Mouse (Mus musculus): Measurements from ENCODE around the gene C87436. TPM values are rescaled to one million over a fixed set of nuclear protein-coding genes. Genes with fewer than 3 reads are reported as not detected.

C87436 gene
- total RNA-seq, 2 experiments from 2014 or later = 10.4 to 11.2 TPM

- no peak for DNase-seq
These were observed 6.6 kb upstream of the C87436 start for GRCm38 (mm10) chr6:86431531-86431930.

GRCm38 (mm10) chr6:86433696-86434095, 4.5 kb upstream of the C87436 start:
- no peak for DNase-seq

DNA sequence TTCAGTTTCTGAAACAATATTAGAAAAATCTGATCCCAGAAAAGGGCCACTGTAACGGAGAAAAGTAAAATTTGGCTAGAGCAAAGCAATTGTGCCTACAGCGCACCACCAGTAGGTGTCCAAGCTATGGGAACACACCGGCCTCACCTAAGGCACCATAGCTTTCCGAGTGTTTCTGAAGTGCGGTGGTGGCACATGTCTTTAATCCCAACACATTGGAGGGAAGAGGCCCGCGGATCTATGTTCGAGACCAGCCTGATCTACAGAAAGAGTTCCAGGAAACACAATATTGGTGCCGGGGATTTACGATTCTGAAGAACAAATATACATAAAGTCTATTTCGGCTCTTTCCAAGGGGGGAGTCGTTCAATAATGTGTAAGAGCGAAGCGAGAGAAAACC, 463 bp upstream of the C87436 start:
- DNase-seq = peak; percentile 62

- DNase-seq = no peak
These were observed 934 bp downstream of the C87436 start for GRCm38 (mm10) chr6:86439119-86439496.

GRCm38 (mm10) chr6:86439531-86439930, 1.4 kb downstream of the C87436 start:
- no peak for DNase-seq

DNA sequence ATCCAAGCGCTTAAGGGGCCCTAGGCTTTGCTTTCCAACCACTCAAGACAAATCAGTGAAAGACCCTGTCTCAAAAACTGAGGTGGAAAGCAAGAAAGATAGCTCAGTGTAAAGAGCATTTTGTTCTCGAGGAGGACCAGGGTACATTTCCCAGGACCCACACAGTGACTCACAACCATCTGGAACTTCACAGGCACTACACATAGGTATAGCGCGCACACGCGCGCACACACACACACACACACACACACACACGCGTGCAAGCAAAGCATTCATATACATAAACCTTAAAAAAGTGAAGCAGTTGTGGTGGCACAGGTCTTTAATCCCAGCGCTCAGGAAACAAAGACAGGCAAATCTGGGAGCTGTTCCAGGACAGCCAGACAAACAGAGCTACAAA, 3.4 kb downstream of the C87436 start:
- no peak for DNase-seq

DNA sequence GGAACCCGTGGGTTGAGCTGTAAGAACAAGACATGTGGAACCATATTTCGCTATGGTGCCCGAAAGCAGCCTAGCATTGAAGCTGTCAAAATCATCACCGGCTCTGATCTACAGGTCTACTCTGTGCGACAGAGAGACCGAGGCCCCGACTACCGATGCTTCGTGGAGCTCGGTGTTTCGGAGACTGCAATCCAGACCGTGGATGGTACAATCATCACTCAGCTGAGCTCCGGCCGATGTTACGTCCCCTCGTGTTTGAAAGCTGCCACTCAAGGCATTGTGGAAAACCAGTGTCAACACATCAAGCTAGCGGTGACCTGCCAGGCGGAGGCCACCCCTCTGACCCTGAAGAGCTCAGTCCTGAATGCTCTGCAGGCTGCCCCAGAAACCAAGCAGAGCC, 7.4 kb downstream of the C87436 start:
- DNase-seq = no peak

DNA sequence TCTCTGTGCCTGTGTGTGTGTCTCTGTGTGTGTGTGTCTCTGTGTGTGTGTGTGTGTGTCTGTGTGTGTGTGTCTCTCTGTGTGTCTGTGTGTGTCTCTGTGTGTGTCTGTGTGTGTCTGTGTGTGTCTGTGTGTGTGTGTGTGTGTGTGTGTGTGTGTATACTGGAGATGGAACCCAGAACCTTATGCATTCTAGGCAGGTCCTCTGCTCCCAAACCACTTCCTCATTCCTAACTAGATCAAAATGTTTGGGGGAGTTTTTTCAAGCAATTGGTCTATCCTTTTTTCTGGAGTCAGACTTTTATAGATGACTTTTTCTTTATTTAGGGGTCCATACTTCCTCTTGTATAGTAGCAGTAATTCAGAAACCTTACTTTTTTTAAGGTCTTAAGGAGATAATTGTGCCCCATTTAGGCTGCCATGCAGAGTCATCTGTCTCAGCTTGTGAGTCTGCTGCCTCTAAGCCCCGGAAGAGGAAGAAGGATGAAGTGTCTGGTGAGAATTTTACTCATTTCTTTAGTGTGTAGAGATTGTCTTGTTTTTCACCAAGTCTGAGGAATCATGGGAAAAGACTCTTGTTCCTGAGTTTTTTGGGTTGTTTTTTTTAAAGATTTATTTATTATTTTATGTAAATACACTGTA, 8.9 kb downstream of the C87436 start:
- DNase-seq = no peak

GRCm38 (mm10) chr6:86456727-86457126, 18.6 kb downstream of the C87436 start:
- DNase-seq = no peak

DNA sequence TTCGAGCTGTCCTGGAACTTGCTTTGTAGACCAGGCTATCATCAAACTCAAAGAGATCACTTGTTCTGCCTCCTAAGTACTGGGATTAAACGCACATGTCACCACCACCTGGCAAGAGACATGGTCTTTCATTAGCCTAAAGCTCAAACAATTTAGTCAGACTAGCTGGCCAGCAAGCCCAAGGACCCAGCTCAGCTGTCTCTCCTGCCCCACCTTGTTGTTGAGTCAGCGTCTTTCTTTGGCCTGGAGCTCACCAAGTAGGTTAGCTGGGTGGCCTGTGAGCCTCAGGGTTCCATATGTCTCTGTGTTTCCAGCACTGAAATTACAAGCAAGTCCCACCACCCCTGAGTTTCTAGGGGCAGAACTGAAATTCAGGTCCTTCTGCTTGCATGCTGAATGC, 24.9 kb downstream of the C87436 start:
- no peak for DNase-seq

DNA sequence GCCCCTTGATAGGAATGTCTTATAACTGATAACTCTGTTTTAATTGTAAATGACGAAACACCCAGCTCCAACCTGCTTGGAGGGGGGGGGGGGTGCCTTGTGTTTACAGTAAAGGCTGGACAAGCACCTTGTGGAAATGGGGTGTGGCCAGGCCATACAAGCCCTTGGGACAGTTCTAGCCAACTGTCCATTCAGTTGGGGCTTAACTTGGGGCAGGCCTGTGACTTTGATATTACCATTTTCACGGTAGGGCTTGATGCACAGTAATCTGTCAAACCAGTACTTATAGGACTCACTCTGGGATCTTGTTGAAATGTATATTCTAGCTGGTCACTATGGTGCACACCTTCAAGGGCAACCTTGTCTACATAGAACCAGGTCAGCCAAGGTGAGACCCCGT, 33.1 kb downstream of the C87436 start:
- DNase-seq = no peak

- DNase-seq = no peak
These were observed 33.6 kb downstream of the C87436 start for GRCm38 (mm10) chr6:86471760-86472099.

GRCm38 (mm10) chr6:86472100-86472955, 34.2 kb downstream of the C87436 start:
- peak; percentile 100 for DNase-seq

- peak; percentile 46 for DNase-seq
These were observed 34.9 kb downstream of the C87436 start for GRCm38 (mm10) chr6:86473077-86473476.

DNA sequence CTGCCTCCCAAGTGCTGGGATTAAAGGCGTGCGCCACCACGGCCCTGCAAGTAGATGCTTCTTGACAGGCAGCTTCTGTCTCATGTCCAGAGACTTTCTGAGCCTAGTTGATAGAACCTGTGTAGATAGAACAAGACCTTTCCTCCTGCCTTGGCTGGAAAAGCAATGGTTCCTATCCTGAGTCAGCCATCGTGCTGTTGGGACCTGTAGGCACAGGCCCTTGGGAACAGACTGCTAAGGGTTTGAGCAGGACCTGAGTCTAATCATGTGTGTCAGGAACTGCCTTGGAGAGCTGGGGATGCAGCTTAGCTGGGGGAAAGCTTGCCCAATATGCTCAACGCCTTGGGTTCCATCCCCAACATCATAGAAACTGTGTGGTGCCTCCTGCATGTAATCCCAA, 35.9 kb downstream of the C87436 start:
- DNase-seq = no peak

DNA sequence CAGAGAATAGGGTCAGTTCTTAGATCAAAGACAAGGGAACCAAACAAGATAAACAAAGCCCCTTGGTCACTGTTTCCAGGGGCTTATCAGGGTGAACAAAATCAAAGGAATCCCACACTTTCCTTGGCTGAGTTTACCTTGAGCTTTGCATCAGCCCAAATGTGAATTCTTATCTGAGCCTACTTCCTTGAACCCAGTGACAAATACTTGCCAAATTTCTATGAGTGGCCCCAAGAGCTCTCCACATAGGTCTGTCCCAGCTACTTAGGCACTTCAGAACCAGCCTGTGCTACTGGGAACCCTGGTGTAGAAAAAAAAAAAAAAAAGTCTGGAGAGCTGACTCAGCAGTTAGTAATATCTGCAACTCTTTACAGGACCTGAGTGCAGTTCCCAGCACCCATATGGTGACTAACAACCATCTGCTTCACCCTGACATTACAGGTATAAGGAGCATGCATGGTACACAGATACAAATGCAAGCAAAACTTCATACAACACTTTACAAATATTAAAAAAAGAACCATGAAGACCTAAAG, 36.5 kb downstream of the C87436 start:
- no peak for DNase-seq

DNA sequence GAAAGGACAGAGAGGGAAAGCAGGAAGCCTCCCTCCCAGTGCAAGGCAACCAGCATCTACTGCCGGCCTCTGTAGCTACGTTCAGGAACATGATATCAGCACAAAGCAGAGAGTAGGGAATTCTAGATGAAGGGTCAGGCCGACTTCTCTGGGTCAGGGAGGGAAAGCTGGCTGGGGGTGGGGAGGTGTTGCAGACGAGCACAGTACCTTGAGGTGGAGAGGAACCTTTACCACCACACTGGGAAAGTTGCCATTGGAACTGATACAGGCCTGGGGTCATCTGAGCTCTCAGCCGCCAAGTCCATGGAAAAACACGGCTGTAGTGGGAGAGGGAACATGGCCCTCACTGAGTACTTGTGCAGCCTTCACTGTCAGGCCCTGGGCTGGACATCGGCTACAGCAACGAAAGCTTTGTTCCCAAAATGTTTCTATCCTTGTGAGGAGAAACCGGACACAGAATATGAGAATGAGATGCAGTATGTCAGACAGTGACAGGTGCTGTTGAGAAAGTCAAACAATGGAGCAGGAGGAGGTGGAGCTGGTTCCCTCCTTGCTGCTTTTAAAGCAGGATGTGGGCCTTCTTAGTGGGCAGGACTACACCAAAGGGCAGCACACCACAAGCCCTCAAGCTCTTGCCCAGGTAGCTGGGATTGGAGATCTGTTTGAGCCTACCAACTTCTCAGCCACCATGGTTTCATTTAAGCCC, 37.4 kb downstream of the C87436 start:
- DNase-seq = peak; percentile 77

DNA sequence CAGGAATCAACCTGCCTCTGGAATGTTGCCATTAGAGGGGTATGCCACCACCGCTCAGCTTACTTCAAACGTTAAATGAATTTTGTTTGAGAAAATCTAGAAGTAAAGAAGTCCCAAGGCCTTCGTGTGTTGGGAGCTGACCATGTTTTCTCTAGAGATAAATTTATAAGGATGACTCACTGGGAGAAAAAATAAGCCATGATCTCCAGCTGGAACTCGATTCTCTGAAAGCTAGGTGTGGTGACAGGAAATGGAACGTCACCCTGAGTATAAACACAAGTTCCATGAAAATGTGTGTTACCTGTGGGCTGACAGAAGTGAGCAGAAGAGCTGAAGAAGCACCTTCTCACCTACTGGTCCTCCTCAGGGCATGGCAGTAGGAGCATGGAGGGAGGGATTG, 38.8 kb downstream of the C87436 start:
- no peak for DNase-seq

GRCm38 (mm10) chr6:86479311-86479710, 41.1 kb downstream of the C87436 start:
- peak; percentile 60 for DNase-seq

- no peak for DNase-seq
These were observed 41.6 kb downstream of the C87436 start for GRCm38 (mm10) chr6:86479816-86480188.

GRCm38 (mm10) chr6:86480189-86480831, 42.1 kb downstream of the C87436 start:
- peak; percentile 56 for DNase-seq

- no peak for DNase-seq
These were observed 43.7 kb downstream of the C87436 start for GRCm38 (mm10) chr6:86481871-86482270.

Data from heart, postnatal 4 days (tissue).